ENCODE assay signal across 15 mouse cellular contexts in genomic region chr10:73931996-73932679, GRCm38 (mm10).
"Had no signal": no experiment of that assay in that cellular context is flagged by ENCODE, and none has a peak within 500 bp of the region (broad histone marks: within the 10 kb centered on the region; RNA-seq: fewer than 3 reads in every experiment).

No protein-coding gene starts in this region.

- H3K27me3 ChIP-seq: neural tube, embryonic 12.5 days; neural tube, embryonic 13.5 days; neural tube, embryonic 15.5 days had no signal

- H3K36me3 ChIP-seq: neural tube, embryonic 12.5 days; neural tube, embryonic 13.5 days; neural tube, embryonic 15.5 days had no signal

- H3K4me3 ChIP-seq: neural tube, embryonic 12.5 days; neural tube, embryonic 13.5 days; neural tube, embryonic 15.5 days had no signal

- H3K9ac ChIP-seq: neural tube, embryonic 12.5 days; neural tube, embryonic 13.5 days; neural tube, embryonic 15.5 days had no signal

- H3K9me3 ChIP-seq: neural tube, embryonic 12.5 days; neural tube, embryonic 13.5 days; neural tube, embryonic 15.5 days had no signal

- H3K27ac ChIP-seq: neural tube, embryonic 12.5 days; neural tube, embryonic 13.5 days; neural tube, embryonic 15.5 days had no signal

- H3K4me2 ChIP-seq: neural tube, embryonic 12.5 days; neural tube, embryonic 13.5 days; neural tube, embryonic 15.5 days had no signal

- H3K4me1 ChIP-seq: neural tube, embryonic 12.5 days; neural tube, embryonic 13.5 days; neural tube, embryonic 15.5 days had no signal

- DNase-seq: retina, postnatal 1 day; right cerebral cortex, adult 18-20 months; right cerebral cortex, postnatal 14 days; right cerebral cortex, postnatal 25 days; right cerebral cortex, postnatal 4 days; spleen, adult 18-20 months; thymus, adult 18-20 months; thymus, adult 2 months; thymus, postnatal 14 days; thymus, postnatal 25 days; thymus, postnatal 36 days; thymus, postnatal 4 days had no signal
